Mouse (Mus musculus) heart, postnatal 0 days (tissue): Measurements from ENCODE around the gene Gm10638. TPM values are rescaled to one million over a fixed set of nuclear protein-coding genes. Genes with fewer than 3 reads are reported as not detected.

Experiments used
- ATAC-seq: fragments of 200-750 bp; cut with Nextera tagmentation; 2 replicates; pipeline ENCODE4 v1.8.0; 2017; ENCODE audit warnings: low read depth, moderate number of reproducible peaks, moderate library complexity; ENCODE audit not compliant: insufficient read depth
- DNase-seq: peaks from one replicate; pipeline ENCODE4 v3.0.0-alpha.2; 2016; ENCODE audit warnings: low spot score
- H3K27ac ChIP-seq: fragments of 300-500 bp; sonication (generic); 2 replicates; pipeline ENCODE4 v1.5.1; 2014; ENCODE audit warnings: low read depth, mild to moderate bottlenecking
- H3K27me3 ChIP-seq: fragments of 300-500 bp; sonication (generic); 2 replicates; pipeline ENCODE4 v1.6.1; 2014; ENCODE audit warnings: low read length, mixed read lengths; ENCODE audit not compliant: control insufficient read depth, insufficient read depth
- H3K36me3 ChIP-seq: fragments of 300-500 bp; sonication (generic); replicated peaks from 2 replicates; pipeline ENCODE4 v1.6.1; 2014; ENCODE audit warnings: low read length, mixed read lengths; ENCODE audit not compliant: control insufficient read depth, insufficient read depth
- H3K4me1 ChIP-seq: fragments of 300-500 bp; sonication (generic); 2 replicates; pipeline ENCODE4 v1.6.1; 2014; ENCODE audit warnings: antibody characterized with exemption; ENCODE audit not compliant: control insufficient read depth, insufficient read depth
- H3K4me2 ChIP-seq: fragments of 300-500 bp; sonication (generic); 2 replicates; pipeline ENCODE4 v1.6.1; 2014; ENCODE audit warnings: low read depth, mild to moderate bottlenecking, low read length, moderate library complexity
- H3K4me3 ChIP-seq: fragments of 300-500 bp; sonication (generic); 2 replicates; pipeline ENCODE4 v1.5.1; 2014; ENCODE audit warnings: low read depth, low read length
- H3K9ac ChIP-seq: fragments of 300-500 bp; sonication (generic); replicated peaks from 2 replicates; pipeline ENCODE4 v1.6.1; 2014; ENCODE audit warnings: low read depth, low read length, mixed read lengths
- H3K9me3 ChIP-seq: fragments of 300-500 bp; sonication (generic); replicated peaks from 2 replicates; pipeline ENCODE4 v1.6.1; 2016; ENCODE audit warnings: low read length; ENCODE audit not compliant: control insufficient read depth
- CTCF ChIP-seq: IDR thresholded peaks from 2 replicates; pipeline ENCODE4 v1.5.1; 2016; ENCODE audit warnings: antibody characterized with exemption, control low read depth, low read depth
- EP300 ChIP-seq: IDR thresholded peaks from 2 replicates; pipeline ENCODE4 v1.6.1; 2016; ENCODE audit warnings: antibody characterized with exemption, low read depth
- WGBS: fragments of 180-500 bp; shearing (Covaris S2); extraction: QIAGEN DNeasy Blood & Tissue Kit; methylation state at CpG from one replicate; pipeline ENCODE4 v1.1.7; 2014; 5-methylcytosine and 5-hydroxymethylcytosine counted together
- polyA plus RNA-seq: library from polyadenylated mRNA; unstranded; fragments of >200 nt; fragmentation: Nextera tagmentation; extraction: Ambion mirVana; gene quantifications from 2 replicates; pipeline ENCODE4 v1.2.1, GENCODE M21; 2015
- total RNA-seq: library from RNA; depleted of rRNA; stranded (reverse); fragments of >200 nt; gene quantifications from 2 replicates; pipeline ENCODE4 v1.2.3, GENCODE M21; 2014; ENCODE audit warnings: low replicate concordance; rRNA removed

Gm10638 gene
- total and polyA plus RNA-seq, 2 experiments from 2014 or later, result 4.6 TPM; not detected in 1

GRCm38 (mm10) chr8:86787891-86788420 lies 42.5 kb downstream of the Gm10638 start:
- H3K9ac ChIP-seq, result no peak overlapping the region
- H3K4me3 ChIP-seq, result no peak overlapping the region
- H3K4me1 ChIP-seq, result 0 out of 2 replicates have a peak, but pooled peaks cover 12% of the 10 kb centered on the region
- TF ChIP-seq CTCF, result no peak
- no peak for TF ChIP-seq EP300
- peak overlapping the region; percentile 87 for H3K27ac ChIP-seq
- ATAC-seq (peak; percentile 40), DNase-seq (peak; percentile 49)
- H3K9me3 ChIP-seq, result no peaks in the 10 kb centered on the region
- no peak overlapping the region; the same call in 1 of the 2 replicates for H3K4me2 ChIP-seq
- H3K36me3 ChIP-seq, result no peaks in the 10 kb centered on the region
- no peaks in the 10 kb centered on the region for H3K27me3 ChIP-seq
- WGBS, result 55% methylated on average over 12 of the region's 12 CpGs

- 47% methylated on average over 1 of the region's 1 CpGs for WGBS
- H3K9ac ChIP-seq, result no peak overlapping the region
These were observed 44.1 kb downstream of the Gm10638 start for GRCm38 (mm10) chr8:86789576-86789975.

GRCm38 (mm10) chr8:86791542-86791941 lies 46.0 kb downstream of the Gm10638 start:
- ATAC-seq (no peak), DNase-seq (no peak)
- Histone ChIP-seq H3K36me3 (no peaks in the 10 kb centered on the region), H3K4me3 (no peak overlapping the region), H3K4me2 (no peak overlapping the region), H3K9ac (no peak overlapping the region), H3K27me3 (no peaks in the 10 kb centered on the region), H3K27ac (no peak overlapping the region), H3K4me1 (0 out of 2 replicates have a peak, but pooled peaks cover 12% of the 10 kb centered on the region), H3K9me3 (no peaks in the 10 kb centered on the region)
- WGBS, result 79% methylated on average over 6 of the region's 6 CpGs
- no peak for TF ChIP-seq CTCF
- no peak for TF ChIP-seq EP300

More at GRCm38 (mm10) chr8:86789576-86789975, 44.1 kb downstream of the Gm10638 start:
- H3K4me1 ChIP-seq, result 0 out of 2 replicates have a peak, but pooled peaks cover 12% of the 10 kb centered on the region
- H3K4me2 ChIP-seq, result no peak overlapping the region
- no peaks in the 10 kb centered on the region for H3K27me3 ChIP-seq
- no peak for ATAC-seq
- no peaks in the 10 kb centered on the region for H3K9me3 ChIP-seq
- H3K36me3 ChIP-seq, result no peaks in the 10 kb centered on the region
- no peak overlapping the region for H3K27ac ChIP-seq
- H3K4me3 ChIP-seq, result no peak overlapping the region
- TF ChIP-seq CTCF (no peak), EP300 (no peak)
- no peak for DNase-seq

GRCm38 (mm10) chr8:86794716-86795115 lies 49.2 kb downstream of the Gm10638 start:
- 37% methylated on average over 6 of the region's 6 CpGs for WGBS
- DNase-seq, result no peak
- H3K27me3 ChIP-seq, result no peaks in the 10 kb centered on the region
- TF ChIP-seq EP300 (no peak), CTCF (no peak)
- H3K4me3 ChIP-seq, result no peak overlapping the region
- no peak for ATAC-seq
- no peaks in the 10 kb centered on the region for H3K36me3 ChIP-seq
- H3K4me1 ChIP-seq, result no peaks in the 10 kb centered on the region
- no peak overlapping the region for H3K9ac ChIP-seq
- H3K27ac ChIP-seq, result no peak overlapping the region
- H3K9me3 ChIP-seq, result no peaks in the 10 kb centered on the region
- H3K4me2 ChIP-seq, result no peak overlapping the region

Other genes starting within 250 kb of the Gm10638 start
- gene Abcc12, start 165.0 kb upstream of the Gm10638 start, total RNA-seq, result not detected in 2 replicates
- gene Abcc12, start 165.0 kb upstream of the Gm10638 start, polyA plus RNA-seq, result not detected in 2 replicates
- 49.9 and 63.0 TPM in 2 replicates for gene Lonp2, start 121.7 kb upstream of the Gm10638 start, total RNA-seq
- 60.1 and 60.4 TPM in 2 replicates for gene Lonp2, start 121.7 kb upstream of the Gm10638 start, polyA plus RNA-seq
- 40.4 and 61.8 TPM in 2 replicates for gene Siah1a, start 235 bp downstream of the Gm10638 start, total RNA-seq
- gene Siah1a, start 235 bp downstream of the Gm10638 start, polyA plus RNA-seq, result 29.7 and 31.0 TPM in 2 replicates
- 7.6 and 9.1 TPM in 2 replicates for gene N4bp1, start 139.6 kb downstream of the Gm10638 start, total RNA-seq
- 3.5 and 3.8 TPM in 2 replicates for gene N4bp1, start 139.6 kb downstream of the Gm10638 start, polyA plus RNA-seq